Mouse (Mus musculus) heart, embryonic 12.5 days (tissue): ENCODE data around the gene Olfr1079. TPM values are rescaled to one million over a fixed set of nuclear protein-coding genes. Genes with fewer than 3 reads are reported as not detected.
"Not testable (repeated sequence)": the region's sequence is repeated elsewhere in the genome, so short reads cannot be mapped to it uniquely, and the experiment has no call there.

Source experiments
- ATAC-seq: fragments of 200-750 bp; cut with Nextera tagmentation; 2 replicates; pipeline ENCODE4 v1.8.0; 2017; ENCODE audit warnings: moderate TSS enrichment, moderate library complexity; ENCODE audit not compliant: insufficient number of reproducible peaks, low FRiP score
- H3K27ac ChIP-seq: fragments of 300-500 bp; sonication (generic); 2 replicates; pipeline ENCODE4 v1.5.1; 2016; ENCODE audit warnings: mild to moderate bottlenecking, moderate library complexity; ENCODE audit not compliant: poor library complexity, severe bottlenecking
- H3K27me3 ChIP-seq: fragments of 300-500 bp; sonication (generic); replicated peaks from 2 replicates; pipeline ENCODE4 v1.6.1; 2016; ENCODE audit warnings: mild to moderate bottlenecking, moderate library complexity
- H3K36me3 ChIP-seq: fragments of 300-500 bp; sonication (generic); 2 replicates; pipeline ENCODE4 v1.6.1; 2016; ENCODE audit warnings: mild to moderate bottlenecking, moderate library complexity
- H3K4me1 ChIP-seq: fragments of 300-500 bp; sonication (generic); replicated peaks from 2 replicates; pipeline ENCODE4 v1.6.1; 2016; ENCODE audit warnings: mild to moderate bottlenecking
- H3K4me2 ChIP-seq: fragments of 300-500 bp; sonication (generic); 2 replicates; pipeline ENCODE4 v1.6.1; 2016; ENCODE audit warnings: mild to moderate bottlenecking, moderate library complexity
- H3K4me3 ChIP-seq: fragments of 300-500 bp; sonication (generic); 2 replicates; pipeline ENCODE4 v1.5.1; 2016; ENCODE audit warnings: mild to moderate bottlenecking
- H3K9ac ChIP-seq: fragments of 300-500 bp; sonication (generic); 2 replicates; pipeline ENCODE4 v1.6.1; 2016; ENCODE audit warnings: mild to moderate bottlenecking, moderate library complexity
- H3K9me3 ChIP-seq: fragments of 300-500 bp; sonication (generic); replicated peaks from 2 replicates; pipeline ENCODE4 v1.6.1; 2016; ENCODE audit warnings: mild to moderate bottlenecking, moderate library complexity
- WGBS: fragments of 180-500 bp; shearing (Covaris S2); methylation state at CpG from one replicate; pipeline ENCODE4 v1.1.7; 2016; 5-methylcytosine and 5-hydroxymethylcytosine counted together
- polyA plus RNA-seq: library from polyadenylated mRNA; unstranded; fragments of >200 nt; fragmentation: Nextera tagmentation; extraction: Ambion mirVana; gene quantifications from 2 replicates; pipeline ENCODE4 v1.2.1, GENCODE M21; 2016

Gene Olfr1079
- not detected in 2 replicates for polyA plus RNA-seq

DNA sequence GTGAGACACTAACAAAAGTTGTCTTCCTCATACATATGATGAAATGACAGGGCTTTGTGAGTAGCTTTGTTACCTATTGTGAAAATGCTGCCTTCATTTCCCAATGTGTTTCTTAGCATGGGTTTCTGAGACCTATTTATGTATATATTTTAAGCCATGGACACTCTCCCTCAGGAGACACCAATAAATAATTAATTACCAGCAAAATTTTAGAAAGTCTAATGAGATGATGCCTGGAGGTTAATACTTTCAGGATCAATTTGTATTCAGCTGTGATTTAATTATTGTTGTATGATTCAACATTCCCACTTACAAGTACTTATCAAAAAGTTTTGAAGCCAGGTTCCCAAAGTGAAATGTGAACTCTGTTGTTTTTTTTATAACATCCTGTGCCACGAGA is at the start of gene Olfr1079:
Gene Olfr1079 (minus strand): TSS at position 101 of the 400 bp plus-strand sequence.
- no peak within 1 kb of the TSS for H3K9ac ChIP-seq
- ATAC-seq, result no peak
- H3K27me3 ChIP-seq, result no peaks in the 10 kb centered on the region
- H3K36me3 ChIP-seq, result no peaks in the 10 kb centered on the region
- H3K9me3 ChIP-seq, result no peaks in the 10 kb centered on the region
- no peak within 1 kb of the TSS for H3K4me2 ChIP-seq
- H3K4me3 ChIP-seq, result no peak within 1 kb of the TSS
- no peaks in the 10 kb centered on the region for H3K4me1 ChIP-seq
- WGBS, result 66% methylated on average over 1 of the region's 1 CpGs
- H3K27ac ChIP-seq, result no peak within 1 kb of the TSS

- ATAC-seq, H3K9me3 ChIP-seq, H3K4me3 ChIP-seq, H3K27me3 ChIP-seq, H3K36me3 ChIP-seq, H3K4me1 ChIP-seq, H3K27ac ChIP-seq, H3K9ac ChIP-seq, H3K4me2 ChIP-seq: not testable (repeated sequence)
Measured at GRCm38 (mm10) chr2:86558135-86558534, 15.9 kb upstream of the Olfr1079 start, which contains the start of gene Olfr1080. Gene Olfr1080 (minus strand): TSS chr2:86558235.

GRCm38 (mm10) chr2:86530991-86531390 is 11.3 kb downstream of the Olfr1079 start:
- Histone ChIP-seq H3K27me3 (no peaks in the 10 kb centered on the region), H3K4me2 (no peak overlapping the region), H3K9ac (no peak overlapping the region), H3K4me3 (no peak overlapping the region), H3K36me3 (no peaks in the 10 kb centered on the region), H3K4me1 (no peaks in the 10 kb centered on the region), H3K9me3 (no peaks in the 10 kb centered on the region), H3K27ac (no peak overlapping the region)
- no peak for ATAC-seq
- WGBS, result 68% methylated on average over 1 of the region's 1 CpGs

- no peaks in the 10 kb centered on the region for H3K9me3 ChIP-seq
- H3K4me3 ChIP-seq, result no peak within 1 kb of the TSS
- 80% methylated on average over 1 of the region's 1 CpGs for WGBS
- H3K4me1 ChIP-seq, result no peaks in the 10 kb centered on the region
- ATAC-seq, result no peak
- no peaks in the 10 kb centered on the region for H3K36me3 ChIP-seq
- no peaks in the 10 kb centered on the region for H3K27me3 ChIP-seq
- H3K27ac ChIP-seq, result no peak within 1 kb of the TSS
- H3K9ac ChIP-seq, result no peak within 1 kb of the TSS
- no peak within 1 kb of the TSS for H3K4me2 ChIP-seq
Measured at GRCm38 (mm10) chr2:86508161-86508560, 34.1 kb downstream of the Olfr1079 start, which contains the start of gene Olfr1076. Gene Olfr1076 (plus strand): TSS chr2:86508461.

GRCm38 (mm10) chr2:86487286-86487685 is 55.0 kb downstream of the Olfr1079 start, which contains the start of gene Olfr228:
Gene Olfr228 (minus strand): TSS chr2:86487386.
- Histone ChIP-seq H3K4me3 (no peak within 1 kb of the TSS), H3K27me3 (no peaks in the 10 kb centered on the region), H3K4me2 (no peak within 1 kb of the TSS), H3K27ac (no peak within 1 kb of the TSS), H3K4me1 (no peaks in the 10 kb centered on the region), H3K9me3 (no peaks in the 10 kb centered on the region), H3K36me3 (no peaks in the 10 kb centered on the region), H3K9ac (no peak within 1 kb of the TSS)
- no peak for ATAC-seq
- whole genome bisulfite sequencing, result 35% methylated on average over 1 of the region's 1 CpGs

Other genes with a start within 250 kb of the Olfr1079 start
- not detected in 2 replicates for gene Olfr1053, start 227.2 kb downstream of the Olfr1079 start, polyA plus RNA-seq
- not detected in 2 replicates for gene Olfr1054, start 207.0 kb downstream of the Olfr1079 start, polyA plus RNA-seq
- not detected in 2 replicates for gene Olfr1055, start 192.2 kb downstream of the Olfr1079 start, polyA plus RNA-seq
- gene Olfr1056, start 180.0 kb downstream of the Olfr1079 start, polyA plus RNA-seq, result not detected in 2 replicates
- not detected in 2 replicates for gene Olfr1057, start 164.1 kb downstream of the Olfr1079 start, polyA plus RNA-seq
- not detected in 2 replicates for gene Olfr1058, start 153.9 kb downstream of the Olfr1079 start, polyA plus RNA-seq
- not detected in 2 replicates for gene Olfr1061, start 128.4 kb downstream of the Olfr1079 start, polyA plus RNA-seq
- gene Olfr1062, start 115.7 kb downstream of the Olfr1079 start, polyA plus RNA-seq, result not detected in 2 replicates
- not detected in 2 replicates for gene Olfr1065, start 91.9 kb downstream of the Olfr1079 start, polyA plus RNA-seq
- gene Olfr1066, start 86.2 kb downstream of the Olfr1079 start, polyA plus RNA-seq, result not detected in 2 replicates
- gene Olfr228, start 55.1 kb downstream of the Olfr1079 start, polyA plus RNA-seq, result not detected in 2 replicates
- gene Olfr1076, start 34.0 kb downstream of the Olfr1079 start, polyA plus RNA-seq, result not detected in 2 replicates
- gene Olfr1080, start 15.8 kb upstream of the Olfr1079 start, polyA plus RNA-seq, result not detected in 2 replicates
- not detected in 2 replicates for gene Olfr1082, start 56.5 kb upstream of the Olfr1079 start, polyA plus RNA-seq
- gene Olfr1084, start 97.2 kb upstream of the Olfr1079 start, polyA plus RNA-seq, result not detected in 2 replicates
- gene Olfr1085, start 119.5 kb upstream of the Olfr1079 start, polyA plus RNA-seq, result not detected in 2 replicates
- gene Olfr1086, start 137.6 kb upstream of the Olfr1079 start, polyA plus RNA-seq, result not detected in 2 replicates
- not detected in 2 replicates for gene Olfr1087, start 155.9 kb upstream of the Olfr1079 start, polyA plus RNA-seq
- gene Olfr1089, start 191.2 kb upstream of the Olfr1079 start, polyA plus RNA-seq, result not detected in 2 replicates
- gene Olfr1090, start 216.5 kb upstream of the Olfr1079 start, polyA plus RNA-seq, result not detected in 2 replicates
- not detected in 2 replicates for gene Olfr1093, start 240.0 kb upstream of the Olfr1079 start, polyA plus RNA-seq